Mouse (Mus musculus) intestine, embryonic 16.5 days (tissue): ENCODE data around the gene Gse1. TPM values are rescaled to one million over a fixed set of nuclear protein-coding genes. Genes with fewer than 3 reads are reported as not detected.
"Not testable (repeated sequence)": the region's sequence is repeated elsewhere in the genome, so short reads cannot be mapped to it uniquely, and the experiment has no call there.

Experiments
- ATAC-seq: fragments of 200-750 bp; cut with Nextera tagmentation; 2 replicates; pipeline ENCODE4 v1.8.0; 2017; ENCODE audit warnings: moderate TSS enrichment, moderate library complexity
- H3K27ac ChIP-seq: fragments of 300-500 bp; sonication (generic); 2 replicates; pipeline ENCODE4 v1.5.1; 2014; ENCODE audit warnings: mild to moderate bottlenecking, low read length
- H3K27me3 ChIP-seq: fragments of 300-500 bp; sonication (generic); replicated peaks from 2 replicates; pipeline ENCODE4 v1.6.1; 2014; ENCODE audit warnings: low read length, control low read depth, mixed read lengths; ENCODE audit not compliant: control insufficient read depth, insufficient read depth
- H3K36me3 ChIP-seq: fragments of 300-500 bp; sonication (generic); 2 replicates; pipeline ENCODE4 v1.6.1; 2014; ENCODE audit warnings: low read length, control low read depth; ENCODE audit not compliant: control insufficient read depth, insufficient read depth
- H3K4me1 ChIP-seq: fragments of 300-500 bp; sonication (generic); 2 replicates; pipeline ENCODE4 v1.6.1; 2014; ENCODE audit warnings: low read length, control low read depth, mixed read lengths; ENCODE audit not compliant: control insufficient read depth, insufficient read depth
- H3K4me2 ChIP-seq: fragments of 300-500 bp; sonication (generic); 2 replicates; pipeline ENCODE4 v1.6.1; 2014; ENCODE audit warnings: low read depth, low read length, control low read depth
- H3K4me3 ChIP-seq: fragments of 300-500 bp; sonication (generic); 2 replicates; pipeline ENCODE4 v1.5.1; 2014; ENCODE audit warnings: mild to moderate bottlenecking, low read length
- H3K9ac ChIP-seq: fragments of 300-500 bp; sonication (generic); 2 replicates; pipeline ENCODE4 v1.6.1; 2014; ENCODE audit warnings: low read depth, low read length
- H3K9me3 ChIP-seq: fragments of 300-500 bp; sonication (generic); 2 replicates; pipeline ENCODE4 v1.6.1; 2016; ENCODE audit warnings: low read length, control low read depth; ENCODE audit not compliant: control insufficient read depth
- WGBS: fragments of 180-500 bp; shearing (Covaris S2); extraction: QIAGEN DNeasy Blood & Tissue Kit; methylation state at CpG from one replicate; pipeline ENCODE4 v1.1.7; 2014; 5-methylcytosine and 5-hydroxymethylcytosine counted together
- polyA plus RNA-seq: library from polyadenylated mRNA; unstranded; fragments of >200 nt; fragmentation: Nextera tagmentation; extraction: Ambion mirVana; gene quantifications from 2 replicates; pipeline ENCODE4 v1.2.1, GENCODE M21; 2015

Gse1 gene
- polyA plus RNA-seq, 1 experiment from 2014 or later: 7.3 TPM

- H3K36me3 ChIP-seq: no peaks in the 10 kb centered on the region
- H3K4me1 ChIP-seq: peaks cover 15% of the 10 kb centered on the region
- no peaks in the 10 kb centered on the region for H3K27me3 ChIP-seq
- H3K4me2 ChIP-seq: no peak overlapping the region
- H3K9me3 ChIP-seq: no peaks in the 10 kb centered on the region
- ATAC-seq: no peak
- WGBS: 82% methylated on average over 13 of the region's 13 CpGs
- H3K4me3 ChIP-seq: no peak overlapping the region
- no peak overlapping the region for H3K9ac ChIP-seq
- H3K27ac ChIP-seq: no peak overlapping the region
These were observed 100.2 kb downstream of the Gse1 start for GRCm38 (mm10) chr8:120328361-120329022.

GRCm38 (mm10) chr8:120329030-120329748 is 100.9 kb downstream of the Gse1 start:
- 85% methylated on average over 11 of the region's 11 CpGs for WGBS
- no peaks in the 10 kb centered on the region for H3K9me3 ChIP-seq
- no peaks in the 10 kb centered on the region for H3K27me3 ChIP-seq
- H3K4me2 ChIP-seq: no peak overlapping the region
- peaks cover 14% of the 10 kb centered on the region for H3K4me1 ChIP-seq
- no peak overlapping the region for H3K4me3 ChIP-seq
- no peak overlapping the region for H3K9ac ChIP-seq
- no peak overlapping the region for H3K27ac ChIP-seq
- ATAC-seq: no peak
- no peaks in the 10 kb centered on the region for H3K36me3 ChIP-seq

- H3K9ac ChIP-seq: no peak overlapping the region
- no peaks in the 10 kb centered on the region for H3K27me3 ChIP-seq
- H3K4me3 ChIP-seq: no peak overlapping the region
- H3K27ac ChIP-seq: no peak overlapping the region
- WGBS: 69% methylated on average over 7 of the region's 7 CpGs
- no peaks in the 10 kb centered on the region for H3K9me3 ChIP-seq
- H3K4me2 ChIP-seq: no peak overlapping the region
- H3K4me1 ChIP-seq: peaks cover 24% of the 10 kb centered on the region
- no peak for ATAC-seq
- H3K36me3 ChIP-seq: no peaks in the 10 kb centered on the region
These were observed 102.8 kb downstream of the Gse1 start for GRCm38 (mm10) chr8:120331027-120331426.

GRCm38 (mm10) chr8:120332379-120333229 is 104.3 kb downstream of the Gse1 start:
- no peaks in the 10 kb centered on the region for H3K9me3 ChIP-seq
- H3K36me3 ChIP-seq: no peaks in the 10 kb centered on the region
- no peaks in the 10 kb centered on the region for H3K27me3 ChIP-seq
- no peak overlapping the region for H3K4me2 ChIP-seq
- no peak overlapping the region for H3K9ac ChIP-seq
- peaks cover 25% of the 10 kb centered on the region for H3K4me1 ChIP-seq
- H3K27ac ChIP-seq: no peak overlapping the region
- 77% methylated on average over 16 of the region's 16 CpGs for WGBS
- H3K4me3 ChIP-seq: no peak overlapping the region
- no peak for ATAC-seq

GRCm38 (mm10) chr8:120333681-120334080 is 105.4 kb downstream of the Gse1 start:
- Histone ChIP-seq H3K4me2 (no peak overlapping the region), H3K4me1 (peaks cover 25% of the 10 kb centered on the region), H3K36me3 (no peaks in the 10 kb centered on the region), H3K9ac (no peak overlapping the region), H3K27me3 (no peaks in the 10 kb centered on the region), H3K4me3 (no peak overlapping the region), H3K27ac (no peak overlapping the region), H3K9me3 (no peaks in the 10 kb centered on the region)
- ATAC-seq: no peak
- 94% methylated on average over 4 of the region's 4 CpGs for whole genome bisulfite sequencing

- not testable (repeated sequence) for H3K27me3 ChIP-seq, H3K36me3 ChIP-seq, H3K4me3 ChIP-seq, H3K4me2 ChIP-seq, H3K9me3 ChIP-seq, ATAC-seq
- peaks cover 22% of the 10 kb centered on the region for H3K4me1 ChIP-seq
- H3K9ac ChIP-seq: 0 out of 2 replicates have a peak overlapping the region, but pooled peaks have one; percentile 62
- H3K27ac ChIP-seq: 0 out of 2 replicates have a peak overlapping the region, but pooled peaks have one; percentile 30
- 81% methylated on average over 3 of the region's 3 CpGs for WGBS
These were observed 106.0 kb downstream of the Gse1 start for GRCm38 (mm10) chr8:120334261-120334660.

- Histone ChIP-seq H3K4me2 (0 out of 2 replicates have a peak overlapping the region, but pooled peaks have one; percentile 57), H3K9ac (peak overlapping the region; percentile 62), H3K9me3 (no peaks in the 10 kb centered on the region), H3K36me3 (no peaks in the 10 kb centered on the region), H3K27me3 (no peaks in the 10 kb centered on the region), H3K27ac (peak overlapping the region; percentile 59; the same call in 1 of the 2 replicates), H3K4me1 (peaks cover 22% of the 10 kb centered on the region), H3K4me3 (no peak overlapping the region)
- ATAC-seq: peak; percentile 9; the same call in 1 of the 2 replicates
- WGBS: 26% methylated on average over 5 of the region's 5 CpGs
These were observed 106.6 kb downstream of the Gse1 start for GRCm38 (mm10) chr8:120334878-120335261.

GRCm38 (mm10) chr8:120335262-120336086 is 107.2 kb downstream of the Gse1 start:
- peak overlapping the region; percentile 59 for H3K27ac ChIP-seq
- WGBS: 17% methylated on average over 17 of the region's 17 CpGs
- H3K9me3 ChIP-seq: no peaks in the 10 kb centered on the region
- H3K27me3 ChIP-seq: no peaks in the 10 kb centered on the region
- peak overlapping the region; percentile 57 for H3K4me2 ChIP-seq
- peaks cover 26% of the 10 kb centered on the region for H3K4me1 ChIP-seq
- peak; percentile 65 for ATAC-seq
- H3K36me3 ChIP-seq: no peaks in the 10 kb centered on the region
- peak overlapping the region; percentile 62 for H3K9ac ChIP-seq
- peak overlapping the region; percentile 39 for H3K4me3 ChIP-seq
